Comparison of ENCODE assay signal across 25 mouse cellular contexts in the genomic region with DNA sequence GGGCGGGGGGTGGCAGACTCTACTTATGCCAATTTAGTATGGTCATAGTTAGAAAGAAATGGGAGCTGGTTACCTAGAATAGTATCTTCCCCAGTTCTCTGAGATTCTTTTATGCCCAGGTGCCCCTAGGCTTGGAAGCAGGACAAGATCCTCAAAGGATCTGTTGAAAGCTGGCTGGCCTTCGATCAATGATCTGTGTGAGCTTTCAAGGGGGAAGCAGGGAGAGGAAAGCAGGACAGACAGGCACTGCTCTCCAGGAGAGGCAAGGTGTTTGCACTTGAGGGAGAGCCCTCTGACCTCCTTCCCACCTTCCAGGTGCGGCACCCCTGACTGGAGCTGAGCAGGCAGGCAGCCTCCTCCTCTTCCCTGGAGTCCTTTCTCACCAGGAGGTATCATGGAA.
DNase-seq lines count a peak whose midpoint lies in the region; ATAC-seq lines count a peak whose summit lies in the region.
"Had no signal": no experiment of that assay in that cellular context is flagged by ENCODE, and none has a peak within 500 bp of the region (broad histone marks: within the 10 kb centered on the region; RNA-seq: fewer than 3 reads in every experiment).

No protein-coding gene starts in this region.

- 0 out of 2 replicates have a peak overlapping the region, but pooled peaks have one; percentile 51 for H3K27ac ChIP-seq in forebrain, embryonic 15.5 days (replicated peaks)
- no peak overlapping the region for H3K27ac ChIP-seq in forebrain, embryonic 14.5 days (ENCODE audit: low read depth, low read length)
- H3K27ac ChIP-seq in hindbrain, embryonic 10.5 days = no peak overlapping the region
- H3K27ac ChIP-seq: embryonic facial prominence, embryonic 10.5 days; embryonic facial prominence, embryonic 15.5 days; hindbrain, embryonic 12.5 days; limb, embryonic 13.5 days; midbrain, embryonic 12.5 days; neural tube, embryonic 13.5 days had no signal

- WGBS in forebrain, embryonic 15.5 days = 72% methylated on average over 3 of the region's 3 CpGs
- WGBS in forebrain, embryonic 14.5 days = 79% methylated on average over 3 of the region's 3 CpGs
- WGBS in hindbrain, embryonic 10.5 days = 79% methylated on average over 3 of the region's 3 CpGs

- DNase-seq in forebrain, embryonic 14.5 days (ENCODE audit: low spot score) = no peak
- DNase-seq in ES-CJ7 (ENCODE audit: low read depth, low spot score) = peak; percentile 41
- DNase-seq in cerebellum, adult 11 months = peak; percentile 34
- DNase-seq in cerebellum, adult 9-10 months = peak; percentile 73
- no peak for DNase-seq in spleen, postnatal 36 days (ENCODE audit: low spot score in 2 of 2)
- no peak for DNase-seq in hindbrain, embryonic 10.5 days (ENCODE audit: low spot score)
- DNase-seq in thymus, postnatal 36 days = no peak
- DNase-seq: adrenal gland, postnatal 25 days; gastrocnemius, postnatal 10 days; kidney, adult 9 months; kidney, postnatal 10 days; lung, postnatal 36 days; right cerebral cortex, postnatal 4 days; thymus, adult 2 months; thymus, postnatal 4 days had no signal

- H3K9me3 ChIP-seq in forebrain, embryonic 15.5 days = no peaks in the 10 kb centered on the region
- H3K9me3 ChIP-seq in forebrain, embryonic 14.5 days (replicated peaks; ENCODE audit: control insufficient read depth, low read length) = no peaks in the 10 kb centered on the region
- H3K9me3 ChIP-seq in hindbrain, embryonic 10.5 days = no peaks in the 10 kb centered on the region
- H3K9me3 ChIP-seq: embryonic facial prominence, embryonic 10.5 days; embryonic facial prominence, embryonic 15.5 days; heart, embryonic 12.5 days; hindbrain, embryonic 12.5 days; limb, embryonic 13.5 days; midbrain, embryonic 12.5 days; neural tube, embryonic 13.5 days had no signal

- H3K27me3 ChIP-seq in forebrain, embryonic 15.5 days = no peaks in the 10 kb centered on the region
- no peaks in the 10 kb centered on the region for H3K27me3 ChIP-seq in forebrain, embryonic 14.5 days (replicated peaks; ENCODE audit: control insufficient read depth, insufficient read depth, low read length)
- H3K27me3 ChIP-seq in hindbrain, embryonic 10.5 days (ENCODE audit: insufficient read depth, poor library complexity, severe bottlenecking) = no peaks in the 10 kb centered on the region
- H3K27me3 ChIP-seq: embryonic facial prominence, embryonic 15.5 days; heart, embryonic 12.5 days; hindbrain, embryonic 12.5 days; limb, embryonic 13.5 days; midbrain, embryonic 12.5 days; neural tube, embryonic 13.5 days had no signal

- H3K9ac ChIP-seq in forebrain, embryonic 15.5 days (replicated peaks) = no peak overlapping the region
- H3K9ac ChIP-seq in forebrain, embryonic 14.5 days (ENCODE audit: low read length) = no peak overlapping the region
- H3K9ac ChIP-seq: embryonic facial prominence, embryonic 15.5 days; heart, embryonic 12.5 days; hindbrain, embryonic 12.5 days; limb, embryonic 13.5 days; midbrain, embryonic 12.5 days; neural tube, embryonic 13.5 days had no signal

- H3K4me1 ChIP-seq in forebrain, embryonic 15.5 days = peaks cover 4% of the 10 kb centered on the region
- H3K4me1 ChIP-seq in forebrain, embryonic 14.5 days (ENCODE audit: control insufficient read depth, insufficient read depth, low read length) = no peaks in the 10 kb centered on the region
- peaks cover 9% of the 10 kb centered on the region; the same call in 1 of the 2 replicates for H3K4me1 ChIP-seq in hindbrain, embryonic 10.5 days (replicated peaks)
- H3K4me1 ChIP-seq: heart, embryonic 12.5 days; midbrain, embryonic 12.5 days; neural tube, embryonic 13.5 days had no signal

- no peaks in the 10 kb centered on the region for H3K36me3 ChIP-seq in forebrain, embryonic 15.5 days
- H3K36me3 ChIP-seq in forebrain, embryonic 14.5 days (ENCODE audit: control insufficient read depth, insufficient read depth, low read length) = no peaks in the 10 kb centered on the region
- no peaks in the 10 kb centered on the region for H3K36me3 ChIP-seq in hindbrain, embryonic 10.5 days
- H3K36me3 ChIP-seq: embryonic facial prominence, embryonic 10.5 days; embryonic facial prominence, embryonic 15.5 days; heart, embryonic 12.5 days; hindbrain, embryonic 12.5 days; limb, embryonic 13.5 days; midbrain, embryonic 12.5 days; neural tube, embryonic 13.5 days had no signal

- no peak for ATAC-seq in forebrain, embryonic 15.5 days (replicated peaks)
- no peak for ATAC-seq in forebrain, embryonic 14.5 days
- ATAC-seq: intestine, embryonic 16.5 days had no signal

- H3K4me2 ChIP-seq in forebrain, embryonic 15.5 days (replicated peaks) = no peak overlapping the region
- H3K4me2 ChIP-seq in forebrain, embryonic 14.5 days (ENCODE audit: low read length) = no peak overlapping the region
- H3K4me2 ChIP-seq: embryonic facial prominence, embryonic 15.5 days; heart, embryonic 12.5 days; hindbrain, embryonic 12.5 days; limb, embryonic 13.5 days; liver, embryonic 11.5 days; midbrain, embryonic 12.5 days; neural tube, embryonic 13.5 days had no signal

- no peak overlapping the region for H3K4me3 ChIP-seq in forebrain, embryonic 15.5 days
- H3K4me3 ChIP-seq in forebrain, embryonic 14.5 days (ENCODE audit: low read depth, low read length) = no peak overlapping the region
- no peak overlapping the region for H3K4me3 ChIP-seq in hindbrain, embryonic 10.5 days
- H3K4me3 ChIP-seq: embryonic facial prominence, embryonic 10.5 days; embryonic facial prominence, embryonic 15.5 days; heart, embryonic 12.5 days; hindbrain, embryonic 12.5 days; limb, embryonic 13.5 days; midbrain, embryonic 12.5 days; neural tube, embryonic 13.5 days had no signal

Comparison
In these comparisons a context has a peak if more than half of its experiments do, and no peak if none do; other contexts are left out.
1. DNase-seq: peak in ES-CJ7 (single experiment), cerebellum, adult 11 months (single experiment) and cerebellum, adult 9-10 months (single experiment); none in forebrain, embryonic 14.5 days (single experiment), spleen, postnatal 36 days (0 of 2), hindbrain, embryonic 10.5 days (single experiment) and thymus, postnatal 36 days (0 of 2).